Mouse (Mus musculus): Measurements from ENCODE around the gene 1300017J02Rik. TPM values are rescaled to one million over a fixed set of nuclear protein-coding genes. Genes with fewer than 3 reads are reported as not detected.

Gene 1300017J02Rik
- polyA plus RNA-seq, 1 experiment from 2014 or later = 2.3 TPM

- H3K9me3 ChIP-seq (ENCODE audit: control insufficient read depth, low read length) = no peaks in the 10 kb centered on the region
- H3K4me1 ChIP-seq (replicated peaks; ENCODE audit: control insufficient read depth, insufficient read depth, low read length) = peaks cover 9% of the 10 kb centered on the region
- no peak overlapping the region for H3K27ac ChIP-seq (ENCODE audit: low read length)
- 72% methylated on average over 13 of the region's 13 CpGs for WGBS
- no peaks in the 10 kb centered on the region for H3K36me3 ChIP-seq (ENCODE audit: control insufficient read depth, insufficient read depth, low read length)
- no peak overlapping the region for H3K9ac ChIP-seq (ENCODE audit: low read length)
- no peak for ATAC-seq (ENCODE audit: low read depth)
- no peak overlapping the region for H3K4me3 ChIP-seq (ENCODE audit: low read length)
- no peaks in the 10 kb centered on the region for H3K27me3 ChIP-seq (ENCODE audit: control insufficient read depth, insufficient read depth, low read depth, low read length)
- H3K4me2 ChIP-seq (ENCODE audit: low read depth, low read length) = no peak overlapping the region
Observed at GRCm38 (mm10) chr9:103228370-103229003, 76.4 kb downstream of the 1300017J02Rik start.

DNA sequence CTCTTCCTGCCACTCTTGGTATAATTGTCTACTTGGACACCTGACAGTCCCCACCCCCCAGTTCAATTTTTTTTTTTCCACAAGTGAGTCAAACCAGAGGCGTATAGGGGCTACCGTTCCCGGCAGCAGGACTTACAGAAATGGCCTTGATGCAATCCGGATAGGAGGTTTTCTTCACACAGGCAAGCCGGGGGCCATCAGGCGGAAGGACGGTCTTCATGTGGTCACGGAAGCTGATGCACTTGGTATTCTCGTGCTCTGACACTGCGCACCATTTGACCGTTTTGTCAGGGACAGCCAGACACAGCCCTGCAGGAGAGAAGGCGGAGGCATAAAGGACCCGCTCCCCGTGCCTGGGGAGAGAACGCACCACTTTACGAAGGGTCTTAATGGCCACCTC lies 77.1 kb downstream of the 1300017J02Rik start:
- peaks cover 9% of the 10 kb centered on the region for H3K4me1 ChIP-seq (replicated peaks; ENCODE audit: control insufficient read depth, insufficient read depth, low read length)
- ATAC-seq (ENCODE audit: low read depth) = no peak
- H3K4me2 ChIP-seq (ENCODE audit: low read depth, low read length) = no peak overlapping the region
- no peaks in the 10 kb centered on the region for H3K9me3 ChIP-seq (ENCODE audit: control insufficient read depth, low read length)
- no peaks in the 10 kb centered on the region for H3K36me3 ChIP-seq (ENCODE audit: control insufficient read depth, insufficient read depth, low read length)
- no peaks in the 10 kb centered on the region for H3K27me3 ChIP-seq (ENCODE audit: control insufficient read depth, insufficient read depth, low read depth, low read length)
- 88% methylated on average over 16 of the region's 16 CpGs for WGBS
- no peak overlapping the region for H3K9ac ChIP-seq (ENCODE audit: low read length)
- H3K27ac ChIP-seq (ENCODE audit: low read length) = no peak overlapping the region
- H3K4me3 ChIP-seq (ENCODE audit: low read length) = no peak overlapping the region

DNA sequence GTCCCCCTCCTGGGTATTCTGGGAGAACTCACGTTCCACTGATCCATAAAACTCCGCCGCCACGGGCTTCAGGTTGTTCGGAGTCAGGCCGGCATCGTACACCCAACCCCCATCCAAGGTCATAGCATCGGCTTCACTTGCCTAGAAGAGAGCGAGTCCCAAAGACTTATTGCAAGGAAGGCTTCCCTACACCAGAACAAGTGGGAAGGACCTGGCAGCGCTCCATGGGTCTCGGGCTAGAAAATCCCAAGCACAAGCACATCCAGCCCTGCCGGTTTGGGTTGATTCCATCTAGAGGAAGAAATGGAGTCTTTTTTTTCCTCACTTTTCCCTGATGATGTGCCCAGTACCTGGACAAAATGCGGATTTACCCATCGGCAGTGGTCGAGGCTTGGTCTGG lies 78.1 kb downstream of the 1300017J02Rik start:
- WGBS = 83% methylated on average over 15 of the region's 15 CpGs

GRCm38 (mm10) chr9:103225464-103225863 lies 79.4 kb downstream of the 1300017J02Rik start:
- Histone ChIP-seq H3K9me3 (ENCODE audit: control insufficient read depth, low read length) (no peaks in the 10 kb centered on the region), H3K36me3 (ENCODE audit: control insufficient read depth, insufficient read depth, low read length) (no peaks in the 10 kb centered on the region), H3K27me3 (ENCODE audit: control insufficient read depth, insufficient read depth, low read depth, low read length) (no peaks in the 10 kb centered on the region), H3K4me3 (ENCODE audit: low read length) (no peak overlapping the region), H3K27ac (ENCODE audit: low read length) (no peak overlapping the region), H3K9ac (ENCODE audit: low read length) (no peak overlapping the region), H3K4me2 (ENCODE audit: low read depth, low read length) (no peak overlapping the region), H3K4me1 (replicated peaks; ENCODE audit: control insufficient read depth, insufficient read depth, low read length) (peaks cover 4% of the 10 kb centered on the region)
- WGBS = 54% methylated on average over 3 of the region's 3 CpGs
- ATAC-seq (ENCODE audit: low read depth) = peak; percentile 43; the same call in 1 of the 2 replicates

More for the DNA sequence above, 78.1 kb downstream of the 1300017J02Rik start:
- Histone ChIP-seq H3K9me3 (ENCODE audit: control insufficient read depth, low read length) (no peaks in the 10 kb centered on the region), H3K4me2 (ENCODE audit: low read depth, low read length) (no peak overlapping the region), H3K4me3 (ENCODE audit: low read length) (no peak overlapping the region), H3K36me3 (ENCODE audit: control insufficient read depth, insufficient read depth, low read length) (no peaks in the 10 kb centered on the region), H3K9ac (ENCODE audit: low read length) (no peak overlapping the region), H3K27me3 (ENCODE audit: control insufficient read depth, insufficient read depth, low read depth, low read length) (no peaks in the 10 kb centered on the region), H3K27ac (ENCODE audit: low read length) (no peak overlapping the region), H3K4me1 (replicated peaks; ENCODE audit: control insufficient read depth, insufficient read depth, low read length) (peaks cover 9% of the 10 kb centered on the region)
- no peak for ATAC-seq (ENCODE audit: low read depth)

GRCm38 (mm10) chr9:103224721-103225120 lies 80.2 kb downstream of the 1300017J02Rik start:
- H3K4me1 ChIP-seq (replicated peaks; ENCODE audit: control insufficient read depth, insufficient read depth, low read length) = no peaks in the 10 kb centered on the region
- ATAC-seq (ENCODE audit: low read depth) = no peak
- no peak overlapping the region for H3K9ac ChIP-seq (ENCODE audit: low read length)
- no peak overlapping the region for H3K4me3 ChIP-seq (ENCODE audit: low read length)
- WGBS = 90% methylated on average over 7 of the region's 7 CpGs
- no peak overlapping the region for H3K4me2 ChIP-seq (ENCODE audit: low read depth, low read length)
- no peaks in the 10 kb centered on the region for H3K9me3 ChIP-seq (ENCODE audit: control insufficient read depth, low read length)
- H3K36me3 ChIP-seq (ENCODE audit: control insufficient read depth, insufficient read depth, low read length) = no peaks in the 10 kb centered on the region
- no peak overlapping the region for H3K27ac ChIP-seq (ENCODE audit: low read length)
- H3K27me3 ChIP-seq (ENCODE audit: control insufficient read depth, insufficient read depth, low read depth, low read length) = no peaks in the 10 kb centered on the region

DNA sequence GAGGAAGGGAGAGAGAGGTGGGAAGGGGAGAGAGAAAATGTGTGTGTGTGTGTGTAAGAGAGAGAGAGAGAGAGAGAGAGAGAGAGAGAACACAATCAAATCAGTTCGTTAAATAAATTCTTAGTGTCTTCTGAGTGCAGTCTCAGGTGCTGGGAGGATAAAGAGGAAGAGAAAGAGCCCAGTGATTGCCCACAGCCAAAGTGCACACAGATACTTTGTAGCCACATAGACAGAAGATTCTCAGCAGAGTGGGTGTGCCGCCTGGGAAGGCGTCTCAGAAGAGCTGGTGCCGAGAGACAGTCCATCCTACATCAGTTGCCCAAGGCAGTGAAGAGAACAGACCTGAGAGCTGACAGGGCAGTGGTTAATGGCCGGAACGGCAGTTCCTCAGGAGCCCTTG lies 90.6 kb downstream of the 1300017J02Rik start:
- Histone ChIP-seq H3K36me3 (ENCODE audit: control insufficient read depth, insufficient read depth, low read length) (no peaks in the 10 kb centered on the region), H3K4me3 (ENCODE audit: low read length) (no peak overlapping the region), H3K27ac (ENCODE audit: low read length) (no peak overlapping the region), H3K9me3 (ENCODE audit: control insufficient read depth, low read length) (no peaks in the 10 kb centered on the region), H3K27me3 (ENCODE audit: control insufficient read depth, insufficient read depth, low read depth, low read length) (no peaks in the 10 kb centered on the region), H3K4me2 (ENCODE audit: low read depth, low read length) (no peak overlapping the region), H3K9ac (ENCODE audit: low read length) (no peak overlapping the region), H3K4me1 (replicated peaks; ENCODE audit: control insufficient read depth, insufficient read depth, low read length) (no peaks in the 10 kb centered on the region)
- 77% methylated on average over 6 of the region's 6 CpGs for WGBS
- ATAC-seq (ENCODE audit: low read depth) = no peak

GRCm38 (mm10) chr9:103213631-103214030 lies 91.3 kb downstream of the 1300017J02Rik start:
- H3K9ac ChIP-seq (ENCODE audit: low read length) = no peak overlapping the region
- no peaks in the 10 kb centered on the region for H3K36me3 ChIP-seq (ENCODE audit: control insufficient read depth, insufficient read depth, low read length)
- no peak overlapping the region for H3K4me2 ChIP-seq (ENCODE audit: low read depth, low read length)
- H3K4me3 ChIP-seq (ENCODE audit: low read length) = no peak overlapping the region
- H3K27ac ChIP-seq (ENCODE audit: low read length) = no peak overlapping the region
- H3K9me3 ChIP-seq (ENCODE audit: control insufficient read depth, low read length) = no peaks in the 10 kb centered on the region
- 67% methylated on average over 2 of the region's 2 CpGs for WGBS
- no peaks in the 10 kb centered on the region for H3K4me1 ChIP-seq (replicated peaks; ENCODE audit: control insufficient read depth, insufficient read depth, low read length)
- H3K27me3 ChIP-seq (ENCODE audit: control insufficient read depth, insufficient read depth, low read depth, low read length) = no peaks in the 10 kb centered on the region
- ATAC-seq (ENCODE audit: low read depth) = no peak

DNA sequence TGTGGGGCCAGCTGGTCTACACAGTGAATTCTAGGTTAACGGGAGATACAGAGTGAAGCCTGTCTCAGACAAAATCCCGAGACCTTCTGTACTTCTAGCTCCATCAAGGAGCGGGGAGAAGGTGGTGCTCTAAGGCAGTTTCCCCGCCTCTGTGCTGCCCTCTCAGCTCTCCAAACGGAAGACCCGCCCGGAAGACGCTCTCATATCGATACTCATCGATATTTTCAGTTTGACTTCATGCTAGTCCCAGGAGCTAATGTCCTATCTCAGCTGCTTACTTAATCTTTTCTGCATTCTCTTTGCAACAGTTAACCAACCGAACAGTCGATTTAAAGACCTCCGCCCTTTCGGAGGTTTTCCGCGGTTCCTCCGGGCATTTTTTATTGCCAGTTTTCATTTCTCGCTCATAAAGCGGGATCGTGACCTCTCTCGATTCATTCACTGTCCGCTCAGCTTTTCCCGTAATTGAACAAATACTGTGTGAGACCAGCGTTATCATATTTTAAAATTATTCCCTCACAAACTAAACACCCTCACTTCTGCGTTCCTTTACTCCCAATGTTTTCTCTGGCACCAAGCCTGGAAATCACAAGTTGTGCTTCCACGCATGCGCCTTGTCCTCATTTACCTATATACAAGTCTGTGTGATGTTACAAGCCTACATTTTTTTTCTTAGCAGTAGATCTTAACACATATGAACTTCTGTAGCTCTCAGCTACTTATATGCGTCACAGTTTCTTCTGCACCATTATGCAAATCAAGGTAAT lies 92.0 kb downstream of the 1300017J02Rik start:
- WGBS = 55% methylated on average over 28 of the region's 28 CpGs
- H3K4me3 ChIP-seq (ENCODE audit: low read length) = peak overlapping the region; percentile 22
- no peaks in the 10 kb centered on the region for H3K27me3 ChIP-seq (ENCODE audit: control insufficient read depth, insufficient read depth, low read depth, low read length)
- H3K27ac ChIP-seq (ENCODE audit: low read length) = no peak overlapping the region
- H3K9ac ChIP-seq (ENCODE audit: low read length) = no peak overlapping the region
- no peaks in the 10 kb centered on the region for H3K36me3 ChIP-seq (ENCODE audit: control insufficient read depth, insufficient read depth, low read length)
- H3K4me2 ChIP-seq (ENCODE audit: low read depth, low read length) = peak overlapping the region; percentile 37
- H3K9me3 ChIP-seq (ENCODE audit: control insufficient read depth, low read length) = no peaks in the 10 kb centered on the region
- ATAC-seq (ENCODE audit: low read depth) = 0 out of 2 replicates have a peak, but pooled peaks have one; percentile 38
- no peaks in the 10 kb centered on the region for H3K4me1 ChIP-seq (replicated peaks; ENCODE audit: control insufficient read depth, insufficient read depth, low read length)

- Histone ChIP-seq H3K4me2 (ENCODE audit: low read depth, low read length) (no peak overlapping the region), H3K4me3 (ENCODE audit: low read length) (no peak overlapping the region), H3K9me3 (ENCODE audit: control insufficient read depth, low read length) (no peaks in the 10 kb centered on the region), H3K27me3 (ENCODE audit: control insufficient read depth, insufficient read depth, low read depth, low read length) (no peaks in the 10 kb centered on the region), H3K36me3 (ENCODE audit: control insufficient read depth, insufficient read depth, low read length) (no peaks in the 10 kb centered on the region), H3K4me1 (replicated peaks; ENCODE audit: control insufficient read depth, insufficient read depth, low read length) (no peaks in the 10 kb centered on the region), H3K27ac (ENCODE audit: low read length) (no peak overlapping the region), H3K9ac (ENCODE audit: low read length) (no peak overlapping the region)
- no peak for ATAC-seq (ENCODE audit: low read depth)
- WGBS = 67% methylated on average over 6 of the region's 6 CpGs
Observed at GRCm38 (mm10) chr9:103208802-103209423, 96.0 kb downstream of the 1300017J02Rik start.

All from lung, embryonic 16.5 days (tissue).